Mouse (Mus musculus): ENCODE data around the gene Prm1.
"Not testable (repeated sequence)": the region's sequence is repeated elsewhere in the genome, so short reads cannot be mapped to it uniquely, and the experiment has no call there.

DNA sequence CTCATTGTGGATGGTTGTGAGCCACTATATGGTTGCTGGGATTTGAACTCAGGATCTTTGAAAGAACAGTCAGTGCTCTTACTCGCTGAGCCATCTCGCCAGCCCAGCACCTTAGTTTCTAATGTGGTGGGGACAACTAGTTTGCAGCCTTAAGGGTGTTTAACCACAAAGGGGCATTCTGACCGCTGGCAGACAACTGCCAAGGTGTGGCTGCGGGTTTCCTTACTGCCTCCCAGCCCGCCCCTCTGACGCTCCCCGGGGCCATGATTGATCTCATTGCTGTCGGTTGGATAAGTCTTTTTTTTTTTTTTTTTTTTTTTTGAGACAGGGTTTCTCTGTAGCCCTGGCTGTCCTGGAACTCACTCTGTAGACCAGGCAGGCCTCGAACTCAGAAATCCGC is 46.6 kb upstream of the Prm1 start:
- TF ChIP-seq POLR2A (IDR thresholded peaks at IDR 0.05; ENCODE audit: low read depth, low read length); CTCF (conservative IDR thresholded peaks at IDR 0.05; ENCODE audit: insufficient read depth, insufficient read length, low read depth, low read length): not testable (repeated sequence)
